Mouse (Mus musculus) liver, postnatal 0 days (tissue): ENCODE data around the gene Cox19.

Source experiments
- CTCF ChIP-seq: sonication (generic); IDR thresholded peaks from 2 replicates; pipeline ENCODE4 v1.5.1; 2016; ENCODE audit warnings: antibody characterized with exemption, low read depth
- EP300 ChIP-seq: IDR thresholded peaks from 2 replicates; pipeline ENCODE4 v1.6.1; 2016; ENCODE audit warnings: antibody characterized with exemption, low read depth, mild to moderate bottlenecking

DNA sequence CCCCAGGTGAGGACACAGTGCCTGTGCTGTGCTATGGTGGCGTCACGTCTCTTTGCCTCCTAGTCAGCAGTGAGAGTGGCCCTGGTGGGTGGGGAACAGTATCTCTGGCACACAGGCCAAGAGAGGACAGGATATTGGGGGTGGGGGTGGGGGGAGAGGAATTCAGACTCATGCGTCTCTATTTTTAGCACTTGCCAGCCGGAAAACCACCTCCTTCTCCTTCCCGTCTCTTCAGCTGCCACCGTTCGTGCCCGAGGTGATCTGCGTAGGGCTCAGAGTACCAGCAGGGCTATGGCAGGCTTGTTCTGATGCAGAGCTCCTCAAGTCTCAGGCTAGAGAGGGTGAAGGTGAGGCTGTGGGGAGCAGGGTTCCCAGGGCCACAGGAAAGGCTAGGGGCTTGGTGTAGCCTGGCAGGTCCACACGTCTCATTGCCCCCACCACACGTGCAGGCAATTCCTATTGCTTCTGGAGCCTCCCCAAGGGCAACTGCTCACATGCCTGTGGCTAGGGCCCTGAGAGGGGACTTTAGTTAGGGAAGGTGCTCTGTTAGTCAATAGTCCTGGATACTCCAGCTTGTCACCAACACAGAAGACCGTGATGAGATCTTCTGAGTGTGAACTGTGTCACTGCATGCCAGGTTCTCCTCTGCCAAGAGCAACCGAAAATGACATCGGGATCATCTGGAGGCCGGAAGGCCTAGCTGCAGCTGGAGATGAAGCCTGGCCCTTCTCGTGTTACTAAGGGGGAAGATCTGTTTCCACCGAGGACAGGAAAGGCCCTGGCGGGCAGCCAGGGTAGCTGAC lies 26.5 kb upstream of the Cox19 start, which contains the start of gene Gpr146:
- TF ChIP-seq CTCF (no peak), EP300 (no peak)
